Mouse (Mus musculus) adrenal gland, adult 2 months (tissue): ENCODE measurements around the gene Fmn2. TPM values are rescaled to one million over a fixed set of nuclear protein-coding genes. Genes with fewer than 3 reads are reported as not detected.

Experiments used
- DNase-seq: peaks from one replicate; pipeline ENCODE4 v3.0.0; 2021
- polyA plus RNA-seq: library from polyadenylated mRNA; depleted of rRNA; stranded (reverse); fragments of >200 nt; gene quantifications from 2 replicates; pipeline ENCODE4 v1.2.3, GENCODE M21; 2012
- total RNA-seq, 2 experiments: library from RNA; stranded (reverse); gene quantifications; 2 replicates each; pipeline ENCODE4 v1.2.3; 2021

Gene Fmn2
- total and polyA plus RNA-seq, 3 experiments, result 0.52 to 3.9 (median 3.9) TPM

DNA sequence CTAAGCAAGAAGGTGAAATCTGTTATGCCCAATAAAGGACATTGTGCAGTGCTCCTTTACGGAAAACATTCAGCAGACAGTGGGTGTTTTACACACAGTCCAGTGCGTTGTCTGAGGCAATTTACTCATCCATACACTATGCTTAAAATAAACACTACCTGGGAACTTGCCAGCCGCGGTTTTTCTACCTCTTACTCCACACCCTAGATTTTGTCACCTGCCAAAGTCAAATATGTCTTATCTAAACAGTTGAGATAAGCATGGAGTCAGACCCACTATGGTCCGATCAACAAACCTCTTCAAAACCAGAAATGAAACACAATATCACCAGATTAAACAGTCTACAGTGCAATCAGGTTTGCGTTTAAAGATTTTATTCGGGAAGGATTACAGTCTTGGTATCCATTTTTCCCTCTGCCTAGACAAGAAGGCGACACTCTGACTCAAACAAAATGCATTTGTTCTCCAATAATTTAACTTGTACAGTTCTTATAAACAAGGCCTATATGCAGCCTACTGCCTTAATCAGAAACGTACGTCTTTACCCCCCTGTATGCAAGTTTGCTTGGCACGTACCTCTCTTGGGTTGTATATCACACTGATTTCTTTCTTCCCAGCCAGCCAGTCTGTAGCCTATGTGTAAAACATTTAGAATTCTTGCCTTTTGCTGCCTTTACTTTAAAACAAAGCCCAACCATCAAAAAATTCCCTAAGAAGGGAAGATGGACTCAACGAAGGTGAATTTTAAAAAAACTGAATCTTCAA, 158.0 kb downstream of the Fmn2 start:
- no peak for DNase-seq

DNA sequence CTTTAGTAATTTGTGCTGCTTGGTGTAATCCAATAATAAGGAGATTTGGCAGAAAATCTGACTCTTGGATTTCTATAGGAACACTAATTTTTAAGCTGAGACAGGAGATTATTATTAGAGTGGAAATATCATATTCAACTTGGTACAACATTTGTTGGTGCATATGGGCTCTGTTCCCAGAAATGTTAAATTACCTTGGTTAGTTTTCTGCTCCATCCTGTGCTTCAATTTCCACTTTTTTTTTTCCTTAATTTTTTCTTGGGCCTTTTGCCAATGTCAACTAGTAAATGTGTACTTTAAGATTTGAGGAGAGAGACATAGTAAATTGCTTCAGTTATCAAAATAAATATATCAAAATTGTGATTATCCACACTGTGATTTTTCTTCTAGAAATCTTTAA, 163.5 kb downstream of the Fmn2 start:
- no peak for DNase-seq

DNA sequence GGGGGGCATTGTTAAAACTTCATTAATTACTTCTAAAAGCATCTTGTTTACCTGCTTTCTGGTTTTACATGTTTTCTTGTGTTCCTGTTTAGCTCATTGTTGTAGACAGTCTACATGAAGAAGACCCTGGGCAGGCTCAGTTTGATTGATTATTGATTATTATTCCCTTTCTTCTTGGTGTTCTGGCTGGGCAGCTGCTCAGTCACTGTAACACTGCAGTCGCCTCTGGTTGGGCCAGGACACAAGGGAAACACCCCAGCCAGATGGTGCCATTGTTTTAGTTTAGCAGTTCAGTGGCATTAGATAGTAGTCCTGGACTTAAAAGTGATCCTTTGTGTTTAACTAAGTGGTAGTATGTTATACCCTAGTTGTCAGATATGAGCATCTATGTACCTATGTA, 167.5 kb downstream of the Fmn2 start:
- DNase-seq, result no peak

DNA sequence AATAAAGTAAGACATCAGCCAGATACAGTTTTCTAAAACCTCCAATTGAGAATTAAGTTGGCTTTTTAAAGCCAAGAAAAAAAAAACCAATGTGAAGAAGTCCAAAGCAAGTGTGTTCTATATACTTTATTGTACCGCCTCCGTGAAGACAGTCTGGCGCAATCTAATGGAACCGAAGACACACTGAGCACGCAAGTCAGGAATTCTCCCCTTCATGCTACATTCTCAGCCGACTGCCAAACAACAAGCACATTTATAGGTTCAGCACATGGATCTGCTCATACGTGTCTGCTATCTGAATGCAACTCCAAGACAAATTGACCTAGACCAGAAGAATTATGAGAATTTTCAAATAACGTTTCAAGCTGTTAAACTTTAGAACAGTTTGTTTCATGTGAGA, 169.2 kb downstream of the Fmn2 start:
- DNase-seq, result no peak

DNA sequence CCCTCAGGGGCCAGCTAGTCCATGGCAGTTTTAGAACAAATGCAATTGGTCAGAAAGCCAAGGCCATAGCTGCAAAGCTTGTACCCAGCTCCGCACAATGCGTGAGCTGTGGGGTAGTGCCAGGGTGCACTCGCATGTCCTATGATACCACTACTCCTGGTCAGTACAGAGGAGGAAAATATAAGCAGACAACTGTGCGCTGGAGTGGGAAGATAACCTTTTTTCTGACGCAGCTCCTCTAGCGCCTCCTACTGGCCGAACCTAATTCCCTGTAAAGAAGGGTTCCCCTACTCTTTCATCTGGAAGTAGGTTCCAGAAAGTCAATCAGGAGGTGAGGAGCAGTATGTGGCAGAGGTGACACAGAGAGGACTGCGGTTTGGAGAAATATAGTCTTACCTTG, 173.0 kb downstream of the Fmn2 start:
- no peak for DNase-seq

DNA sequence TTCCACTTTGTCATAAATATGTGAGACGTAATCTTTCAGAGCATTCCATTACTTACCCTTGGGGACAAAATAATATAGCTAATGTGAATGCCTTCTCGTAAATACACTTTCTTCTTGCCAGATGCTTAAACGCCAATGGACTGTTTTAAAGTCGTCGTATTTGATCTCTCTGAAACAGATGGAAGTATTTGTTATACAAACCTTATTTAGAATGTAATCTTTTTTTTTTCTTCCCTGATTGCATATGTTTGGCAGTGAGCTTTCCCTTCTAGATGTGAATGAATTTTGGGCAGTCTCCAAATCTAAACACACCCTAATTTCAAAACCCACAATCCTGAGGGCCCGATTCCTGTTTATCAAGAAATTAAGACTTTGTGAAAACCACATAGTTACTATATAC, 173.7 kb downstream of the Fmn2 start:
- DNase-seq, result no peak

DNA sequence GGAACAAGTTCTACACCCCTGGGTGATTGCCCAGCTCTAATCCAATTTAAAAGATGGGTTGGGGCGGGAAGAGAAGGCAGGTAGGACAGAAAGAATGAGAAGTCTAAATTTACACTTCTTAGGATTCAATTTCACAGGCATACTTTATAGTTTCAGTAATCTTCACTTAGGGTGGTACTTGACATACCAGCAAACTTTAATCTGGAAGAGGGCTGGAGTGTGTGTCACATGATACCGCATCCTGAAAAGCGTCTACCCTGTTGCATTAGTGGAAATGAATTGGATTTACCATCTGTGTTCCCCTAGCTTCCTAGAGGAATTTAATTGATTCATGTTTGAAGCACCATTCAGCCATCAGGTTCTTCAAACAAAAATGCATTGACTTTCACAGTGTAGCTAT, 174.6 kb downstream of the Fmn2 start:
- DNase-seq, result no peak

DNA sequence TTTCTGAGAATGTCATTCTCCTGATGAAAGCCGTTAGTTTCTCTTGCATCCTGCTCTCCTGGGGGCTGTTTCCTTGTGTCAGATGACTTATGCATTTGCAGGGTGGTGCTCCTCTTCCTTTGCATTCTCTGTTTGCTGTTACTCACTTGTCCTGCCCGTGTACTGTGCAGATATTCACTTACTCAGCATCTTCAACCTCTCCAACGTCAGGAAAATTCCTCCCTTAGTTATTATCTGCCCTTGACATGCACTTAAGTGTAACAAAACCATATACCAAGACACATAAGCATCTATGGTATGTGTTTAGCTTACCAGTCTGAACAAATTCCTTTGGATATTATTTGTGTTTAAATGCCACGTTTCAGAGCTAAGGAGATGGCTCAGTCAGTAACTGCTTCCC, 175.6 kb downstream of the Fmn2 start:
- no peak for DNase-seq

DNA sequence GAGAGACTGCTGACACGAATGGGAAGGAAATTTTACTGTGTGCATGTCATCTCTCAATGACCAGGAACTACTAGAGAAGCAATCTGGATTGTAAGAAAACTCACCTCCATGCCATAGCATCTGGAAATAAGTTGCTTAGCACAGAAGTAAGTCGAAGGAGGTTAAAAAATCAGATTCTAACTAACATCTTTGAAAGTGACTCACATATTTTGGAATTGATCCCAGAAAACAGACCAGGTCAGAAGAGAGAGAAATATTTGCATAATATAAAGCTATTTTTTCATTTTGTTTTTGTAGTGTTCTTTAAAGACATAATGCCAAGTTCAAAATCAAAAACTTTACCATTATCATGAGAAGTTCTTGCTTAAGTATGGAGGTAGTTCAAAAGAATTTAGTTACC, 187.7 kb downstream of the Fmn2 start:
- no peak for DNase-seq

DNA sequence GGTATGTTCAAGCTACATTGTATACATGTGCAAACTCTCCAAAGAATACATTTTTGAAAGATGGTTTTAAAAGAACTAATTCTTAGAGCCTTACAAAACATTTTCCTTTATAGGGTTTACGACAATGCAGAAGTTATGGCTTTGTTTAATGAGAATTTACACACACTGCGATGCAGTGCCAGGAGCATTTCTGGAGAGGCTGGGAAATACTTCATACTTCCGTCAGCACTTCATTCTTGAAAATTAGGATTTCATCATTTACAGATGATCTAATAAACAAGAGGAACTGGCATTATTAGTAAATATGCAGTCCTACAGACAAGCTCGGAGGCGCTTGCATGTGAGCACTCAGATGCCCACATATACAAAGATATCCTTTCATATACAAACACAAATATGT, 199.2 kb downstream of the Fmn2 start:
- DNase-seq, result no peak

DNA sequence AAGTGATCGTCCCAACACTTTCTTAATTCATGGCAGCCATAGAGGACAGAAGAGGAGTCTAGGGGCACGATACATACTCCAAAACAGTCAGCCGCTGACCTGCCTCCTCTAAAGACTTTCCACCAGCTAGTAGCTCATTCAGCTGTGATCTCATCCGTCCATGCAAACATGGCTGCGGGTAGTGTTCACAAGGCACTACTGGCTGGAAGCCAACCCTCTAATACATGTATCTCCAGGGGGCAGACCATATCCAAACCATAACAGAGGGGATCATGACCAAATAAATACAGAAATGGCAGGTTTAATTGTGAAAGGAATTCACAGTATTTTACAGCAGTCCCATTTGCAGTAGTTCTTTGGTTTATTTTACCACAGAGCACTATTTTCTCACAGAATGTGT, 200.2 kb downstream of the Fmn2 start:
- DNase-seq, result no peak

DNA sequence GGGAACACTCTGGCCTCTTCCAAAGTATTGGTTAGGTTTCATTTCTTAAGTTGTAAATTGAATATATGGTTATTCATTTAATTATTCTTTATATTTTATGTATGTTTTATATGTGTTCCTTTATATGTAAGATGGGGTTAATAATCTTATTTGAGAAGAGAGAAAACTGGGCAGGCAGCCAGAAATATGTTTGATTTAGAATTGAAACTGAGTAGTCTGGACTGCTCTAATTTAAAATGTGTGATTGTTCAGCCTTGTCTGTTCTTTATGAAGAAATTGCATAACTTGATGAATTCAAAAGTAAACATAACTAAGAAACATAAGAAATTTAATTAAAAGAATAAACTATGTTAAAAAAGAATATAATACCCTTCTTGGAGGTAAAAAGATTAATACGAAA, 202.3 kb downstream of the Fmn2 start:
- DNase-seq, result no peak

DNA sequence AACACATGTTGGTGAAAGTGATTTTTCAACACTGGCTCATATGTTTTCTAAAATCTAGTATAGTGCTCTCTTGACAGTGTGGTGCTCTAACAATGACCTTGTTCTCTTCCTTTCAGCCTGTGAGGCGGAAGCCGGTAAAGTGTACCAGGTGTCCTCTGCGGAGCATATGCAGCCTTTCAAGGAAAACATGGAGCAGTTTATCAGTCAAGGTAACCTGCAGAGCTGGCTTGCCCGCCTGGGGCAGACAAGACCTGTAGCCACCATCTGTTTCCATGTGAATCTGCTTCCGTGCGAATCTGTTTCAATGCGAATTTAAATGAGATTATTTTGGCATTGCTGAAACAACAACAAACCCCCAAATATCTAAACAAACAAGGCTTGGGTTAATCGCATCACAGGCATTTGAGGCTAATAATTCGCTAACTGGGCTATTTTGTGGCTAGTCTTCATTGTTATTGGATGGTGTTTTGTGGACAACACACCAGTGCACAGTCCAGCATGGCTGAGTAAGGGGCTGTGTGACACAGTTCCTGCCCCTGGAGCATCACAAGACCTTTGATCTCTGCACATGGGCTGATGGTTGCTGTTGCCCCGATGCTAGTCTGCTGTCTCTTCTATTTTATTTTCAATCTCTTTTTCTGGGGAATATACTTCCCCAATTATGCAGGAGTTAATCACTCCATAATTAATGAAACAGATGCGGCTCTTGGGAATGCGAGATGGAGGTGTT, 218.3 kb downstream of the Fmn2 start:
- DNase-seq, result no peak

DNA sequence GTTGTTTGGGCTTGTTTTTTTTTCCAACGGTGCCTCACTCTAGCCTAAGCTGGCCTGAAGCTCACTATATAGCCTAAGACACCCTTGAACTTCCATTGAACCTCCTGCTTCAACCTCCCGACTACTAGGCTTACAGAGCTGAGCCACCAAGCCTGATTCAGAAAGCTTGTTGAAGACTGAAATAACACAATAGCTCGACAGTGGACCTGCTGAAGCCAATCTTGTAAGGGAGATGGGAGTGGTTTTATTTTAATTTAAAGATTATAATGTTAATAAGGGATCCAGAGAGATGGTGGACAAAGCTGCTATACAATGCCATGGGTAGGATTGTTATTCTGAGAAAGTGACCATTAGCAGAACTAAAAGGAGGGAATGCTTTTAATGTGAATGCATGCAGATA, 227.1 kb downstream of the Fmn2 start:
- DNase-seq, result no peak

DNA sequence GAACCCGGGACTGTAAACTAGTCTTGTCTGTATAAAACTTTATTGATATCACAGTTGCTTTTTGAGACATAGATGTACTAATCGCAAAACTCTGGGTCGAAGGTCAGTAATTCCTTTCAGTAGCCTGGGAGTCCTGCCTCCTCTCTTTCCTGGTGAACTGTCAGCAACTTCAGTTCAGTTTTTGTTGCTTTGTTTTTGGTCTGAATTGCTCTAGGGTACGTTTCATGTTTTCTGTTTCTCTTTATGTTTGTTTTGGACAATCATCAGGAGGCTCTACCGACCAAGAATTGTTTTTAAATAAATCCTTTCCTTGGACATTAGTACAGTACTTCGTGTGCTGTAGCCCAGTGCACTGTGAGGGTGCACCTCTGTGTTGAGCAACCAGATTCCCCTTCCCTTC, 231.1 kb downstream of the Fmn2 start:
- no peak for DNase-seq

DNA sequence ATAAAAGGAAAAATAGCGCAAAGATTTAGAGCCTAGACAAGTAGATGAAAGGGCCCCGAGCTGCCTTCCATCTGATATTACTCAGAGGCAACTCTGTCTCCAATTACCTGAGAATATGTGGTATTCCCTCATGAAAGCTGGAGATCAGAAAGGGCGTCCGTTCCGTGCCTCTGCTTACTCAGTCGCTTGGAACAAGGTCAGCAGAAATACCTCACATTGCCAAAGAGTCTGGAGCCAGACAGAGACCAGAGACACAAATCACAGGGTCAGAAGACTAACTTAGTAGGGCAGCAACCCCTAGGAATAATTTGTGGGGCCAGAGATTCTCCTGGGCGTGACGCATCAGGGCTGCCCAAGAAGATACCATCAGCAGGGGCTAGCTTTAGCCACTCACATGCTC, 237.3 kb downstream of the Fmn2 start:
- DNase-seq, result no peak

DNA sequence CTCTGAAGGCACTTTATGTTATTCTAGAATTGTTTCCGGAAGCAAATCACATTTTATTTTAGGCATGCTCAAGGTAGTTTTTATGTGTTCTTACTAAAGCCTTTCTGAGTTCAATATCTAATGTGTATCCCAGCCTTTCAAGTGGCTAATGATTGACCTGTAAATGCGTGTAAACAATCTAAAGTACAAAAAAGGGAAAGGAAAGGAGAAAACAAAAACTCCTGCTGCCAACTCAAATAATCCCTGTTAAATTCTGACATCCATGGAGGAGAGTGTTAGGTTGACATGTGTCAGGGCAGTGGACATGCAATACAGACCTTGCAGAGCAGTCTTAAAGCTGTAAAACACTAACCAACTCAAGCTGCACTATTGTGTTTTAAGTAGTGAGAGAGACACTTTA, 241.0 kb downstream of the Fmn2 start:
- DNase-seq, result no peak

DNA sequence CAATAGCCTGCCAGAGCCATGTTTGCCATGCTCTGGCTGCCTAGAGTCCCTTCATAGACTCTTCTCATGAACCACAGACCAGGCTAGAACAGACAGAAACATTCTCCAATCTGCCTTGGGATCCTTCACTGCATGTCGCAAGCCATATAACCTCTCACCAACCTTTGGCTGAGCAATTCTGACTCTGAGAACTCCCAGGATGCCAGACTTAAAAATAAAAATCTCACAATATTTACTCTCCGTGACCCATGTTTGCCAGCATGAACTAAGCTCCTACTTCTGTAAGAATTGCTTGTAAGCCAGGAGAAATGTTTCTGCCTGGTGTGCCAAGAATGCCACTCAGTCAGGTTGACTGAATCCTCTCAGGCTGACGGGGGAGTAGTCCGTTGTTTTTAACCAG, 246.9 kb downstream of the Fmn2 start:
- peak; percentile 9 for DNase-seq

DNA sequence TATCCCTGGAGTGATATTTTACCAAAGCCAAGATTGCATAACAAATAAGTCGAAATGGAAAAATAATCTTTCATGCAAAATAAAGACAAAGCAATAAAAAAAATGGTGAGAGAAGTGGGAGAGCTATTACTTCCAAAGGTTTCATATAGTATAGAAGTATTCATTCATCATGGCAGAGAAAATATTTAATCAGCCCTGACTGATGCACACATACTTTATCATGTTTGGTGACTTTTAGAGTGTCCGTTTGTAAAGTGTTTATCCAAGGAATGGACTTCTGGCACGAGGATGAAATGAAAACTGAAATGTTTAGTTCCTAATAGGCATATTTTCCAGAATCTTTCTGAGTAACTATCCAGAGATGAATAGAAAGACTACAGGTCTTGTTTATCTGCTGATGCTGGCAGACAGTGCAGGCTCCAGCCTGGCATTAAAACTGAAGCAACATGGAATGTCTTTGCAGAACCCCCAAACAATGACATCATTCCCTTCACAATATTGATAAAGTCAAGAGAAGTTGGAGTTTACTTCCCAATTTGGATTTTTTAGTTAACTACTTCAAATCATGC, 249.4 kb downstream of the Fmn2 start:
- no peak for DNase-seq

DNA sequence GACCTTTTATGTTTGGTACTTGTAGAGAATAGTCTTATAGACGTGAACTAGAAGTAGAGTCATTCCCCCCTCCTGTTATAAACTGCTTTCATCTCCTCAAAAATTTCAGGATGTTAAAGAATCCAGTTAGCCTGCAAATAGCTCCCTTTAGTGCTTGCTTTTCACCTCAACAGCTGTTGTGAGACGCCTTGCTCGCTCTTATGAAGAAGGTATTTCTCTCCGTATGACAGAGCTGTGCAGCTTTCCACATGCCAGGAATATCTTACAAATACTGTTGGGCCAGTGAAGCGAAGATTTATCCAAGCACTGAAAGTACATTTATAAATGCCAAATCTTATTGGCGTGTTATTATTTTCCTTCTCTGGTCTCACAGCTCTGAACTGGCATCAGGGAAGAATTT, 257.7 kb downstream of the Fmn2 start:
- DNase-seq, result no peak

DNA sequence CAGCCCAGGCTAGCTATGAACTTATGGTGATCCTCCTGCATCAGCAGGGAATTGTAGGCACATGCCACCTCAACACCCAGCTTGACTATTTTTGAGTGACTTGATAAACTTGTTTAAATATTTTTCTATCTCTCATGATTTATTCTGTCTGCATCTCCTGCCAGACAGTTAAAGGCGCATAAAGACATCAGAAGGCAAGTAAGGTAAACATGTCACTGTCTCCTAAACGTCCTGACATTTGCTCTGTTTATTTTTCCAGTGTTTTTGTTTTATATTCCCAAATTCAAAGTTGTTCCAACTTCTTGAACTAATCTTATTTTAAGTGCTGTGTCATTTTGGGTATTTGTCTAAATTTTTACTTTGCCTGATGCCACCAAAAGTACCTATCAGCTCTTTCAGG, 264.1 kb downstream of the Fmn2 start:
- no peak for DNase-seq

DNA sequence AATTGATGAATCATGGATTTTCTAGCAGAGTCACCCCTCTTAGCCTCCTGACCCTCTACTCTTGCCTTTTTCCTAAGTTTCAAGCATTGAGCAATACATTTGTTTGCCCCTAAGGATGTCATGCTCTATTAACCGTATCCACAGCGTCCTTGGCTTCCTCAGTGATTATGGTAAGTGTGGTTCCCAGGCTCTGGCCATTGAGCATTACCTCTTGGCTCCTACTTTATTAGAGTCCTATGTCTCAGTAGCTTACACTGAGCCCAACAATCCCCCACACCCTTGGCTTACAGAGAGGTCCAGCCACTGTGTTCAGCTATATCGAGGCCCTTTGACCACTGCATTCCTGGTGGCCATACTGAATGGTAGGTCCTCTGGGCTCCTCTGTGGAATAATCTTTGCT, 265.2 kb downstream of the Fmn2 start:
- DNase-seq, result no peak

DNA sequence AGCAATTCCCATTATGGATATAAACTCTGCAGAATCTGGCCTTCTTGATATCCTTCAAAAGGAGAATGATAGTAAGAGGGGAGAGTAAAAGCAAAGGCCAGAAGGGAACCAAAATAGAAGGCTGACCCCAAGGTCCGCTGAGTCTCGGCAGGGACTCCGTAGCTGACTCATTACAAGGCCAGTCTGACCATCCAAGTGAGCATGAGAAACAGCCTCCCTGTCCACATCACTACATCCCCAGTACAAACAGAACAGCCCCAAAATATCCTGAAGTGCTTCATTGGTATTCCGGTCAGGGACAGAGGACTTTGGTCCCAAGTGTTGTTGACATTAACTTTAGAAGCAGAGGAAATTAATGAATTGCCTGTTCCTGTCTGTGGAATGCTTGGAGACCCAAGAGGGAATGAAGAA, 270.3 kb downstream of the Fmn2 start:
- peak; percentile 43 for DNase-seq

DNA sequence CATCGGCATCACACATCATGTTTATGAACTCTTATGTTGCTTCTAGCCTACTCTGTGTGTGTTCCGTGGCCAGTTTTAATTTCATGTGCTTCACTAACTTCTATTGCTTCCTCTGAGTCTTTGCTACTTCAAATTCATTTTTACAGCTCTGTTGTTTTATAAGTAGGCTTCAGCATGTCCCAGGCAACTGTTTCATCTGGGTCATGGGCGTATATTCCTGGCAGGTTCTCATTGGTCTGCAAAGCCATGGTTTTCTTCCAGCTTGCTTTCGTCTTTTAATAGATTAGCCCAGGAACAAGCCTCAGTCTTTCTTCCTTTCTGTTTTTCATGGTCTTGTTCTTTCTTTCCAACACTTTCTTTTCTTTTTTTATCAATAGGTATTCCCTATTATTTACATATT, 279.4 kb downstream of the Fmn2 start:
- no peak for DNase-seq
